Mouse (Mus musculus): ENCODE data around the gene Rpl19. TPM values are rescaled to one million over a fixed set of nuclear protein-coding genes. Genes with fewer than 3 reads are reported as not detected.
A peak's percentile ranks its signal among the peaks of the same experiment; 100 is the strongest.

The Rpl19 gene
- total RNA-seq, 2 experiments from 2014 or later = 571 to 605 TPM

DNA sequence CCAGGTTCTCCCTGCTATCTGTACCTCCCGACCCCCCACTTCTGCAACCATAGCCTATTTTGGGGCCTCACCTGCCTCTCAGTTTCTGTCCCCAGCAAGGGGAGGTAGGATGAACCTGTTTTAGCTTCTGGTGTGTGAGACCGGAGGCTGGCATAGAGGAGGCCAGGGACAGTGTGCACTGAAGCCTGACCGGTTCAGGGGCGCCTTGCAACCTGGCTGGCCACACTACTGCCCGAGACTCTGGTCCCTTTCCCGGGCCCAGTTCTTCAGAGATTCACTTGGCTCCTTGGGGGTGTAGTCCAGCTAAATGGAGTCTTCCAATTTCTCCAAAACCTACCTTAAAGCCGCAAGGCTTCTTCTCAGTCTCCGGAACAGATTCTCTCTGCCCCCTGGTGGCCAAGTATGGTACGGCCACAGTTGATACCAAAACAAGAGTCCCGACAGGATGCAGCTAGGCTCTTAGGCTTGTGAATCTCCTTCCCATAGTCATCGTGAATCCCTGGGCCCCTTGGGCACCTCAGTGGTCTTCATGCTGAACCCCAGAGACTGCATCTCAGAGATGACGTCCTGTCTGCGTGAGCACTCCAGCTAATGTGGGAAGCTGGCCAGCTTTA lies 48.8 kb downstream of the Rpl19 start:
- peak; percentile 86 to 91 for DNase-seq (ENCODE audit: extremely low spot score in 1 of 2, low spot score in 2 of 2)
- intact Hi-C loops (cut with DNase I) = loop anchor here (2.0 to 5.0 kb wide), 2 partner anchors 45 to 173 kb away; no protein-coding TSS in a partner anchor

- no peak for DNase-seq (ENCODE audit: extremely low spot score in 1 of 2, low spot score in 2 of 2)
- intact Hi-C loops (cut with DNase I) = loop anchor here (5.0 kb wide), 1 partner anchor 175 kb away; no protein-coding TSS in a partner anchor
Observed at GRCm38 (mm10) chr11:98077086-98077485, 50.6 kb downstream of the Rpl19 start.

Small RNA genes lying within 50 kb of the gene (microRNA-seq; reads per million reads assigned to microRNA genes)
- gene Gm27597 = not detected

Other genes starting within 250 kb of the Rpl19 start
- 100 to 1,000 TPM; 423 to 456 TPM for gene Rpl23, start 244.3 kb upstream of the Rpl19 start, total RNA-seq (2021)
- 100 to 1,000 TPM; 190 to 203 TPM for gene Lasp1, start 227.7 kb upstream of the Rpl19 start, total RNA-seq (2021)
- 10 to 100 TPM; 40.0 to 45.1 TPM for gene B230217C12Rik, start 185.9 kb upstream of the Rpl19 start, total RNA-seq (2021)
- under 1 TPM; 0.63 to 0.86 TPM for gene Fbxo47, start 142.6 kb upstream of the Rpl19 start, total RNA-seq (2021)
- gene Plxdc1, start 40.3 kb upstream of the Rpl19 start, total RNA-seq (2021) = 1 to 10 TPM; 5.9 to 8.3 TPM
- 1 to 10 TPM; 2.6 to 3.7 TPM for gene Arl5c, start 30.5 kb upstream of the Rpl19 start, total RNA-seq (2021)
- gene Cacnb1, start 3.7 kb upstream of the Rpl19 start, total RNA-seq (2021) = 100 to 1,000 TPM; 118 to 121 TPM
- 10 to 100 TPM; 15.3 to 17.7 TPM for gene Stac2, start 26.8 kb downstream of the Rpl19 start, total RNA-seq (2021)
- 10 to 100 TPM; 29.7 to 34.5 TPM for gene Fbxl20, start 123.7 kb downstream of the Rpl19 start, total RNA-seq (2021)
- 10 to 100 TPM; 45.9 to 48.9 TPM for gene Med1, start 166.6 kb downstream of the Rpl19 start, total RNA-seq (2021)
- 10 to 100 TPM; 34.4 to 35.4 TPM for gene Cdk12, start 176.3 kb downstream of the Rpl19 start, total RNA-seq (2021)